Mouse (Mus musculus) forebrain, embryonic 11.5 days (tissue): ENCODE measurements around the gene Tra2a. TPM values are rescaled to one million over a fixed set of nuclear protein-coding genes. Genes with fewer than 3 reads are reported as not detected.

ENCODE experiments used
- ATAC-seq: fragments of 200-750 bp; cut with Nextera tagmentation; replicated peaks from 2 replicates; pipeline ENCODE4 v1.8.0; 2017; ENCODE audit warnings: moderate TSS enrichment; ENCODE audit not compliant: low FRiP score
- DNase-seq: peaks from one replicate; pipeline ENCODE4 v3.0.0-alpha.2; 2017; ENCODE audit warnings: low spot score
- H3K27ac ChIP-seq: fragments of 300-500 bp; sonication (generic); 2 replicates; pipeline ENCODE4 v1.5.1; 2014; ENCODE audit warnings: low read depth, low read length
- H3K27me3 ChIP-seq: fragments of 300-500 bp; sonication (generic); 2 replicates; pipeline ENCODE4 v1.6.1; 2014; ENCODE audit warnings: mild to moderate bottlenecking, low read length, mixed read lengths; ENCODE audit not compliant: control insufficient read depth, insufficient read depth
- H3K36me3 ChIP-seq: fragments of 300-500 bp; sonication (generic); 2 replicates; pipeline ENCODE4 v1.6.1; 2014; ENCODE audit warnings: mild to moderate bottlenecking, low read length, moderate library complexity, mixed read lengths; ENCODE audit not compliant: control insufficient read depth, insufficient read depth
- H3K4me1 ChIP-seq: fragments of 300-500 bp; sonication (generic); replicated peaks from 2 replicates; pipeline ENCODE4 v1.6.1; 2014; ENCODE audit warnings: low read length, mixed read lengths; ENCODE audit not compliant: control insufficient read depth, insufficient read depth
- H3K4me2 ChIP-seq: fragments of 300-500 bp; sonication (generic); 2 replicates; pipeline ENCODE4 v1.6.1; 2014; ENCODE audit warnings: low read depth, mild to moderate bottlenecking, low read length, moderate library complexity, mixed read lengths; ENCODE audit not compliant: severe bottlenecking
- H3K4me3 ChIP-seq: fragments of 300-500 bp; sonication (generic); 2 replicates; pipeline ENCODE4 v1.5.1; 2014; ENCODE audit warnings: low read depth, low read length
- H3K9ac ChIP-seq: fragments of 300-500 bp; sonication (generic); 2 replicates; pipeline ENCODE4 v1.6.1; 2014; ENCODE audit warnings: low read length
- H3K9me3 ChIP-seq: fragments of 300-500 bp; sonication (generic); 2 replicates; pipeline ENCODE4 v1.6.1; 2016; ENCODE audit warnings: low read length, mixed read lengths; ENCODE audit not compliant: control insufficient read depth
- WGBS: fragments of 180-500 bp; shearing (Covaris S2); extraction: QIAGEN DNeasy Blood & Tissue Kit; methylation state at CpG from one replicate; pipeline ENCODE4 v1.1.7; 2014; 5-methylcytosine and 5-hydroxymethylcytosine counted together
- polyA plus RNA-seq: library from polyadenylated mRNA; unstranded; fragments of >200 nt; fragmentation: Nextera tagmentation; extraction: Ambion mirVana; gene quantifications from 2 replicates; pipeline ENCODE4 v1.2.1, GENCODE M21; 2014

Gene Tra2a
- polyA plus RNA-seq, 1 experiment from 2014 or later: 68.5 TPM

GRCm38 (mm10) chr6:49252207-49252606 lies 11.6 kb downstream of the Tra2a start:
- H3K36me3 ChIP-seq: peaks cover 3% of the 10 kb centered on the region

GRCm38 (mm10) chr6:49251199-49251598 lies 12.6 kb downstream of the Tra2a start:
- ATAC-seq: no peak
- WGBS: 93% methylated on average over 2 of the region's 2 CpGs
- H3K9ac ChIP-seq: no peak overlapping the region
- no peak overlapping the region for H3K27ac ChIP-seq
- peaks cover 8% of the 10 kb centered on the region for H3K36me3 ChIP-seq
- H3K4me3 ChIP-seq: no peak overlapping the region
- no peaks in the 10 kb centered on the region for H3K4me1 ChIP-seq
- H3K9me3 ChIP-seq: no peaks in the 10 kb centered on the region
- no peaks in the 10 kb centered on the region for H3K27me3 ChIP-seq
- DNase-seq: no peak
- no peak overlapping the region for H3K4me2 ChIP-seq

More at GRCm38 (mm10) chr6:49252207-49252606, 11.6 kb downstream of the Tra2a start:
- Histone ChIP-seq H3K27ac (no peak overlapping the region), H3K27me3 (no peaks in the 10 kb centered on the region), H3K4me1 (no peaks in the 10 kb centered on the region), H3K4me2 (no peak overlapping the region), H3K9me3 (no peaks in the 10 kb centered on the region), H3K9ac (no peak overlapping the region), H3K4me3 (no peak overlapping the region)
- DNase-seq (no peak), ATAC-seq (no peak)
- 96% methylated on average over 8 of the region's 8 CpGs for WGBS

- no peak for DNase-seq
- Histone ChIP-seq H3K4me1 (no peaks in the 10 kb centered on the region), H3K27me3 (no peaks in the 10 kb centered on the region), H3K4me2 (no peak overlapping the region), H3K4me3 (no peak overlapping the region), H3K9me3 (no peaks in the 10 kb centered on the region), H3K27ac (no peak overlapping the region), H3K36me3 (peaks cover 22% of the 10 kb centered on the region), H3K9ac (no peak overlapping the region)
- ATAC-seq: no peak
- 63% methylated on average over 2 of the region's 2 CpGs for WGBS
Measured at GRCm38 (mm10) chr6:49247246-49247645, 16.6 kb downstream of the Tra2a start.

GRCm38 (mm10) chr6:49242331-49242730 lies 21.5 kb downstream of the Tra2a start:
- H3K4me1 ChIP-seq: 0 out of 2 replicates have a peak, but pooled peaks cover 1% of the 10 kb centered on the region
- no peak overlapping the region for H3K4me3 ChIP-seq
- ATAC-seq: no peak
- no peak overlapping the region for H3K27ac ChIP-seq
- H3K27me3 ChIP-seq: no peaks in the 10 kb centered on the region
- no peak overlapping the region for H3K9ac ChIP-seq
- DNase-seq: no peak
- H3K9me3 ChIP-seq: no peaks in the 10 kb centered on the region
- WGBS: 95% methylated on average over 1 of the region's 1 CpGs
- H3K4me2 ChIP-seq: no peak overlapping the region
- H3K36me3 ChIP-seq: peaks cover 20% of the 10 kb centered on the region

- no peak for DNase-seq
- peaks cover 18% of the 10 kb centered on the region for H3K36me3 ChIP-seq
Measured at GRCm38 (mm10) chr6:49241562-49241961, 22.3 kb downstream of the Tra2a start.

GRCm38 (mm10) chr6:49236331-49236730 lies 27.5 kb downstream of the Tra2a start:
- H3K27me3 ChIP-seq: no peaks in the 10 kb centered on the region
- ATAC-seq: peak; percentile 100
- WGBS: 55% methylated on average over 9 of the region's 9 CpGs

More at GRCm38 (mm10) chr6:49241562-49241961, 22.3 kb downstream of the Tra2a start:
- H3K4me1 ChIP-seq: 0 out of 2 replicates have a peak, but pooled peaks cover 1% of the 10 kb centered on the region
- H3K4me2 ChIP-seq: no peak overlapping the region
- ATAC-seq: no peak
- no peak overlapping the region for H3K27ac ChIP-seq
- no peak overlapping the region for H3K4me3 ChIP-seq
- H3K9ac ChIP-seq: no peak overlapping the region
- no peaks in the 10 kb centered on the region for H3K9me3 ChIP-seq
- no peaks in the 10 kb centered on the region for H3K27me3 ChIP-seq
- WGBS: 100% methylated on average over 1 of the region's 1 CpGs

GRCm38 (mm10) chr6:49233356-49233755 lies 30.5 kb downstream of the Tra2a start:
- H3K27me3 ChIP-seq: no peaks in the 10 kb centered on the region
- H3K27ac ChIP-seq: no peak overlapping the region
- DNase-seq (no peak), ATAC-seq (no peak)
- H3K9ac ChIP-seq: no peak overlapping the region
- no peaks in the 10 kb centered on the region for H3K36me3 ChIP-seq
- H3K4me1 ChIP-seq: 0 out of 2 replicates have a peak, but pooled peaks cover 1% of the 10 kb centered on the region
- no peak overlapping the region for H3K4me3 ChIP-seq
- no peaks in the 10 kb centered on the region for H3K9me3 ChIP-seq
- no peak overlapping the region for H3K4me2 ChIP-seq
- 60% methylated on average over 4 of the region's 4 CpGs for WGBS

More at GRCm38 (mm10) chr6:49236331-49236730, 27.5 kb downstream of the Tra2a start:
- Histone ChIP-seq H3K36me3 (no peaks in the 10 kb centered on the region), H3K9me3 (no peaks in the 10 kb centered on the region), H3K4me3 (no peak overlapping the region), H3K9ac (no peak overlapping the region), H3K4me1 (0 out of 2 replicates have a peak, but pooled peaks cover 1% of the 10 kb centered on the region), H3K27ac (no peak overlapping the region), H3K4me2 (no peak overlapping the region)
- no peak for DNase-seq

GRCm38 (mm10) chr6:49228126-49228679 lies 35.6 kb downstream of the Tra2a start:
- Histone ChIP-seq H3K27me3 (no peaks in the 10 kb centered on the region), H3K36me3 (no peaks in the 10 kb centered on the region), H3K4me2 (no peak overlapping the region), H3K4me3 (no peak overlapping the region), H3K9ac (no peak overlapping the region), H3K4me1 (no peaks in the 10 kb centered on the region), H3K9me3 (no peaks in the 10 kb centered on the region), H3K27ac (no peak overlapping the region)
- ATAC-seq (peak; percentile 56; the same call in 1 of the 2 replicates), DNase-seq (peak; percentile 63)
- 14% methylated on average over 7 of the region's 7 CpGs for WGBS

GRCm38 (mm10) chr6:49227184-49227735 lies 36.6 kb downstream of the Tra2a start:
- H3K36me3 ChIP-seq: no peaks in the 10 kb centered on the region
- WGBS: 8% methylated on average over 15 of the region's 15 CpGs
- H3K27me3 ChIP-seq: no peaks in the 10 kb centered on the region
- DNase-seq (peak; percentile 76), ATAC-seq (no peak)
- H3K9me3 ChIP-seq: no peaks in the 10 kb centered on the region
- no peaks in the 10 kb centered on the region for H3K4me1 ChIP-seq
- no peak overlapping the region for H3K4me2 ChIP-seq
- H3K27ac ChIP-seq: no peak overlapping the region
- H3K4me3 ChIP-seq: no peak overlapping the region
- H3K9ac ChIP-seq: no peak overlapping the region
